Mouse (Mus musculus) heart, postnatal 0 days (tissue): ENCODE results near the gene Slco2b1. TPM values are rescaled to one million over a fixed set of nuclear protein-coding genes. Genes with fewer than 3 reads are reported as not detected.

Experiments
- ATAC-seq: fragments of 200-750 bp; cut with Nextera tagmentation; 2 replicates; pipeline ENCODE4 v1.8.0; 2017; ENCODE audit warnings: low read depth, moderate number of reproducible peaks, moderate library complexity; ENCODE audit not compliant: insufficient read depth
- DNase-seq: peaks from one replicate; pipeline ENCODE4 v3.0.0-alpha.2; 2016; ENCODE audit warnings: low spot score
- H3K27ac ChIP-seq: fragments of 300-500 bp; sonication (generic); 2 replicates; pipeline ENCODE4 v1.5.1; 2014; ENCODE audit warnings: low read depth, mild to moderate bottlenecking
- H3K27me3 ChIP-seq: fragments of 300-500 bp; sonication (generic); 2 replicates; pipeline ENCODE4 v1.6.1; 2014; ENCODE audit warnings: low read length, mixed read lengths; ENCODE audit not compliant: control insufficient read depth, insufficient read depth
- H3K36me3 ChIP-seq: fragments of 300-500 bp; sonication (generic); replicated peaks from 2 replicates; pipeline ENCODE4 v1.6.1; 2014; ENCODE audit warnings: low read length, mixed read lengths; ENCODE audit not compliant: control insufficient read depth, insufficient read depth
- H3K4me1 ChIP-seq: fragments of 300-500 bp; sonication (generic); 2 replicates; pipeline ENCODE4 v1.6.1; 2014; ENCODE audit warnings: antibody characterized with exemption; ENCODE audit not compliant: control insufficient read depth, insufficient read depth
- H3K4me2 ChIP-seq: fragments of 300-500 bp; sonication (generic); 2 replicates; pipeline ENCODE4 v1.6.1; 2014; ENCODE audit warnings: low read depth, mild to moderate bottlenecking, low read length, moderate library complexity
- H3K4me3 ChIP-seq: fragments of 300-500 bp; sonication (generic); 2 replicates; pipeline ENCODE4 v1.5.1; 2014; ENCODE audit warnings: low read depth, low read length
- H3K9ac ChIP-seq: fragments of 300-500 bp; sonication (generic); replicated peaks from 2 replicates; pipeline ENCODE4 v1.6.1; 2014; ENCODE audit warnings: low read depth, low read length, mixed read lengths
- H3K9me3 ChIP-seq: fragments of 300-500 bp; sonication (generic); replicated peaks from 2 replicates; pipeline ENCODE4 v1.6.1; 2016; ENCODE audit warnings: low read length; ENCODE audit not compliant: control insufficient read depth
- CTCF ChIP-seq: IDR thresholded peaks from 2 replicates; pipeline ENCODE4 v1.5.1; 2016; ENCODE audit warnings: antibody characterized with exemption, control low read depth, low read depth
- EP300 ChIP-seq: IDR thresholded peaks from 2 replicates; pipeline ENCODE4 v1.6.1; 2016; ENCODE audit warnings: antibody characterized with exemption, low read depth
- WGBS: fragments of 180-500 bp; shearing (Covaris S2); extraction: QIAGEN DNeasy Blood & Tissue Kit; methylation state at CpG from one replicate; pipeline ENCODE4 v1.1.7; 2014; 5-methylcytosine and 5-hydroxymethylcytosine counted together
- polyA plus RNA-seq: library from polyadenylated mRNA; unstranded; fragments of >200 nt; fragmentation: Nextera tagmentation; extraction: Ambion mirVana; gene quantifications from 2 replicates; pipeline ENCODE4 v1.2.1, GENCODE M21; 2015
- total RNA-seq: library from RNA; depleted of rRNA; stranded (reverse); fragments of >200 nt; gene quantifications from 2 replicates; pipeline ENCODE4 v1.2.3, GENCODE M21; 2014; ENCODE audit warnings: low replicate concordance

The Slco2b1 gene
- total and polyA plus RNA-seq, 2 experiments from 2014 or later = 2.4 to 7.8 TPM

GRCm38 (mm10) chr7:99665731-99666452 is 45.2 kb downstream of the Slco2b1 start:
- WGBS = 83% methylated on average over 10 of the region's 10 CpGs
- Histone ChIP-seq H3K9me3 (no peaks in the 10 kb centered on the region), H3K4me1 (peaks cover 21% of the 10 kb centered on the region), H3K27ac (no peak overlapping the region), H3K36me3 (no peaks in the 10 kb centered on the region), H3K4me3 (no peak overlapping the region), H3K4me2 (no peak overlapping the region), H3K27me3 (peaks cover 17% of the 10 kb centered on the region; the same call in 1 of the 2 replicates), H3K9ac (no peak overlapping the region)
- ATAC-seq (no peak), DNase-seq (no peak)
- TF ChIP-seq EP300 (no peak), CTCF (no peak)

- peak; percentile 66 for ATAC-seq
- peak overlapping the region; percentile 41 for H3K27ac ChIP-seq
Observed at GRCm38 (mm10) chr7:99664571-99665485, 46.3 kb downstream of the Slco2b1 start.

GRCm38 (mm10) chr7:99663507-99664220 is 47.5 kb downstream of the Slco2b1 start:
- H3K9ac ChIP-seq = no peak overlapping the region
- ATAC-seq (no peak), DNase-seq (no peak)
- H3K9me3 ChIP-seq = no peaks in the 10 kb centered on the region
- no peak overlapping the region for H3K27ac ChIP-seq
- H3K4me1 ChIP-seq = peaks cover 21% of the 10 kb centered on the region
- H3K27me3 ChIP-seq = peaks cover 36% of the 10 kb centered on the region
- no peak overlapping the region for H3K4me2 ChIP-seq
- no peaks in the 10 kb centered on the region for H3K36me3 ChIP-seq
- WGBS = 87% methylated on average over 9 of the region's 9 CpGs
- H3K4me3 ChIP-seq = no peak overlapping the region
- TF ChIP-seq CTCF (no peak), EP300 (no peak)

More at GRCm38 (mm10) chr7:99664571-99665485, 46.3 kb downstream of the Slco2b1 start:
- no peaks in the 10 kb centered on the region for H3K9me3 ChIP-seq
- H3K4me1 ChIP-seq = peaks cover 21% of the 10 kb centered on the region
- H3K36me3 ChIP-seq = no peaks in the 10 kb centered on the region
- TF ChIP-seq EP300 (no peak), CTCF (no peak)
- peaks cover 28% of the 10 kb centered on the region for H3K27me3 ChIP-seq
- H3K9ac ChIP-seq = no peak overlapping the region
- 26% methylated on average over 11 of the region's 11 CpGs for WGBS
- no peak overlapping the region for H3K4me3 ChIP-seq
- peak; percentile 46 for DNase-seq
- no peak overlapping the region for H3K4me2 ChIP-seq

GRCm38 (mm10) chr7:99662311-99662710 is 48.8 kb downstream of the Slco2b1 start:
- no peak overlapping the region for H3K4me3 ChIP-seq
- peaks cover 21% of the 10 kb centered on the region for H3K4me1 ChIP-seq
- H3K27ac ChIP-seq = no peak overlapping the region
- TF ChIP-seq EP300 (no peak), CTCF (no peak)
- 75% methylated on average over 2 of the region's 2 CpGs for WGBS
- H3K27me3 ChIP-seq = peaks cover 27% of the 10 kb centered on the region
- DNase-seq (no peak), ATAC-seq (no peak)
- H3K9ac ChIP-seq = no peak overlapping the region
- H3K4me2 ChIP-seq = no peak overlapping the region
- H3K36me3 ChIP-seq = no peaks in the 10 kb centered on the region
- H3K9me3 ChIP-seq = no peaks in the 10 kb centered on the region

- Histone ChIP-seq H3K9me3 (no peaks in the 10 kb centered on the region), H3K27me3 (peaks cover 27% of the 10 kb centered on the region), H3K4me2 (no peak overlapping the region), H3K4me3 (no peak overlapping the region), H3K36me3 (no peaks in the 10 kb centered on the region), H3K27ac (no peak overlapping the region), H3K4me1 (peaks cover 21% of the 10 kb centered on the region), H3K9ac (no peak overlapping the region)
- TF ChIP-seq EP300 (no peak), CTCF (no peak)
- 46% methylated on average over 14 of the region's 14 CpGs for WGBS
- DNase-seq = no peak
- ATAC-seq = peak; percentile 35; the same call in 1 of the 2 replicates
Observed at GRCm38 (mm10) chr7:99661571-99662230, 49.4 kb downstream of the Slco2b1 start.
